25 mouse cellular contexts compared by ENCODE assay signal in genomic region chr14:22069169-22069568, GRCm38 (mm10). TPM values are rescaled to one million over a fixed set of nuclear protein-coding genes. Genes with fewer than 3 reads are reported as not detected.
A peak's percentile ranks its signal among the peaks of the same experiment; 100 is the strongest.
DNase-seq lines count a peak whose midpoint lies in the region; ATAC-seq lines count a peak whose summit lies in the region.
"Had no signal": no experiment of that assay in that cellular context is flagged by ENCODE, and none has a peak within 500 bp of the region (broad histone marks: within the 10 kb centered on the region; RNA-seq: fewer than 3 reads in every experiment).

No protein-coding gene starts in this region.

- 30% methylated on average over 2 of the region's 2 CpGs for WGBS in intestine, embryonic 15.5 days
- 36% methylated on average over 2 of the region's 2 CpGs for WGBS in intestine, embryonic 16.5 days
- WGBS in limb, embryonic 11.5 days = 8% methylated on average over 2 of the region's 2 CpGs

- no peak overlapping the region for H3K9ac ChIP-seq in intestine, embryonic 15.5 days
- no peak overlapping the region for H3K9ac ChIP-seq in intestine, embryonic 16.5 days (ENCODE audit: low read depth, low read length)
- H3K9ac ChIP-seq in limb, embryonic 11.5 days (ENCODE audit: low read length) = no peak overlapping the region
- H3K9ac ChIP-seq: embryonic facial prominence, embryonic 12.5 days; embryonic facial prominence, embryonic 15.5 days; forebrain, postnatal 0 days; hindbrain, embryonic 13.5 days had no signal

- no peaks in the 10 kb centered on the region for H3K27me3 ChIP-seq in intestine, embryonic 15.5 days (replicated peaks)
- H3K27me3 ChIP-seq in intestine, embryonic 16.5 days (replicated peaks; ENCODE audit: control insufficient read depth, insufficient read depth, low read length) = no peaks in the 10 kb centered on the region
- no peaks in the 10 kb centered on the region for H3K27me3 ChIP-seq in limb, embryonic 11.5 days (ENCODE audit: control insufficient read depth, insufficient read depth, low read length)
- H3K27me3 ChIP-seq: embryonic facial prominence, embryonic 12.5 days; embryonic facial prominence, embryonic 15.5 days had no signal

- no peak overlapping the region for H3K4me3 ChIP-seq in intestine, embryonic 15.5 days (replicated peaks)
- H3K4me3 ChIP-seq in intestine, embryonic 16.5 days (ENCODE audit: low read length) = no peak overlapping the region
- H3K4me3 ChIP-seq in limb, embryonic 11.5 days (ENCODE audit: low read depth, low read length) = no peak overlapping the region
- H3K4me3 ChIP-seq: embryonic facial prominence, embryonic 12.5 days; embryonic facial prominence, embryonic 15.5 days; hindbrain, embryonic 13.5 days had no signal

- DNase-seq in embryo, embryonic 10 days (ENCODE audit: low spot score) = peak; percentile 58
- no peak for DNase-seq in embryo, embryonic 9.5 days (ENCODE audit: extremely low spot score)
- DNase-seq in embryo, embryonic 11 days = peak; percentile 48
- DNase-seq in limb, embryonic 11.5 days (ENCODE audit: low spot score) = peak; percentile 62
- DNase-seq in heart, adult 11 months = no peak
- no peak for DNase-seq in neural tube, embryonic 10.5 days (ENCODE audit: extremely low spot score, low spot score)
- DNase-seq: adrenal gland, postnatal 10 days; adrenal gland, postnatal 36 days; cerebellum, adult 18-20 months; cerebellum, adult 9-10 months; cerebellum, postnatal 14 days; forebrain, postnatal 0 days; gastrocnemius, postnatal 10 days; gastrocnemius, postnatal 36 days; kidney, adult 18-20 months had no signal

- no peaks in the 10 kb centered on the region for H3K9me3 ChIP-seq in intestine, embryonic 15.5 days
- H3K9me3 ChIP-seq in intestine, embryonic 16.5 days (ENCODE audit: control insufficient read depth, low read length) = no peaks in the 10 kb centered on the region
- H3K9me3 ChIP-seq in limb, embryonic 11.5 days (ENCODE audit: control insufficient read depth, low read length) = no peaks in the 10 kb centered on the region
- H3K9me3 ChIP-seq: embryonic facial prominence, embryonic 12.5 days; embryonic facial prominence, embryonic 15.5 days; hindbrain, embryonic 13.5 days had no signal

- H3K4me1 ChIP-seq in intestine, embryonic 15.5 days (replicated peaks) = peaks cover 8% of the 10 kb centered on the region; the same call in 1 of the 2 replicates
- peaks cover 4% of the 10 kb centered on the region; the same call in 1 of the 2 replicates for H3K4me1 ChIP-seq in intestine, embryonic 16.5 days (ENCODE audit: control insufficient read depth, insufficient read depth, low read length)
- H3K4me1 ChIP-seq in limb, embryonic 11.5 days (ENCODE audit: control insufficient read depth, insufficient read depth, low read length) = 0 out of 2 replicates have a peak, but pooled peaks cover 2% of the 10 kb centered on the region

- no peaks in the 10 kb centered on the region for H3K36me3 ChIP-seq in intestine, embryonic 15.5 days
- H3K36me3 ChIP-seq in intestine, embryonic 16.5 days (ENCODE audit: control insufficient read depth, insufficient read depth, low read length) = no peaks in the 10 kb centered on the region
- H3K36me3 ChIP-seq in limb, embryonic 11.5 days (ENCODE audit: control insufficient read depth, insufficient read depth, low read length) = no peaks in the 10 kb centered on the region
- H3K36me3 ChIP-seq: embryonic facial prominence, embryonic 12.5 days; embryonic facial prominence, embryonic 15.5 days; hindbrain, embryonic 13.5 days had no signal

- no peak overlapping the region for H3K4me2 ChIP-seq in intestine, embryonic 15.5 days (replicated peaks)
- no peak overlapping the region for H3K4me2 ChIP-seq in intestine, embryonic 16.5 days (ENCODE audit: low read depth, low read length)
- no peak overlapping the region for H3K4me2 ChIP-seq in limb, embryonic 11.5 days (ENCODE audit: low read depth, severe bottlenecking)
- H3K4me2 ChIP-seq: embryonic facial prominence, embryonic 12.5 days; embryonic facial prominence, embryonic 15.5 days; heart, embryonic 11.5 days; hindbrain, embryonic 13.5 days had no signal

- 0 out of 2 replicates have a peak overlapping the region, but pooled peaks have one; percentile 22 for H3K27ac ChIP-seq in intestine, embryonic 15.5 days
- H3K27ac ChIP-seq in intestine, embryonic 16.5 days (ENCODE audit: low read length) = no peak overlapping the region
- H3K27ac ChIP-seq in limb, embryonic 11.5 days (replicated peaks; ENCODE audit: low read depth, low read length) = no peak overlapping the region
- H3K27ac ChIP-seq: embryonic facial prominence, embryonic 12.5 days; embryonic facial prominence, embryonic 15.5 days; hindbrain, embryonic 13.5 days had no signal

- peak; percentile 39; the same call in 1 of the 2 replicates for ATAC-seq in intestine, embryonic 15.5 days
- no peak for ATAC-seq in intestine, embryonic 16.5 days
- no peak for ATAC-seq in limb, embryonic 11.5 days (ENCODE audit: insufficient number of reproducible peaks, low FRiP score, low TSS enrichment, low read depth)
- ATAC-seq: forebrain, embryonic 14.5 days; forebrain, postnatal 0 days; hindbrain, embryonic 16.5 days; Patski had no signal

RNA-seq across cellular contexts. Expression of gene Lrmda, which starts 49.7 kb away (rescaled TPM):
- polyA plus RNA-seq in intestine, embryonic 15.5 days (2015; fragmentation: Nextera tagmentation; extraction: Ambion mirVana) = 0.71 and 0.87 TPM in 2 replicates
- polyA plus RNA-seq in intestine, embryonic 16.5 days (2015; fragmentation: Nextera tagmentation; extraction: Ambion mirVana) = 0.53 and 0.81 TPM in 2 replicates
- 0.20 and 0.52 TPM in 2 replicates for polyA plus RNA-seq in limb, embryonic 11.5 days (2014; fragmentation: Nextera tagmentation; extraction: Ambion mirVana)
- polyA plus RNA-seq: forebrain, embryonic 11.5 days; forebrain, embryonic 14.5 days had no signal

Comparison
In these comparisons a context has a peak if more than half of its experiments do, and no peak if none do; other contexts are left out.
1. DNase-seq: peak in embryo, embryonic 10 days (single experiment), embryo, embryonic 11 days (single experiment) and limb, embryonic 11.5 days (single experiment); none in embryo, embryonic 9.5 days (single experiment), heart, adult 11 months (single experiment) and neural tube, embryonic 10.5 days (single experiment).